Mouse (Mus musculus): ENCODE measurements around the gene Olfr569.

The Olfr569 gene

GRCm38 (mm10) chr7:102890782-102891181 lies at the start of gene Olfr569:
TSS of gene Olfr569 (minus strand) at chr7:102890882.
- 64% methylated on average over 3 of the region's 3 CpGs for WGBS

GRCm38 (mm10) chr7:102927105-102927504 lies 36.4 kb upstream of the Olfr569 start:
- 71% methylated on average over 3 of the region's 3 CpGs for WGBS

DNA sequence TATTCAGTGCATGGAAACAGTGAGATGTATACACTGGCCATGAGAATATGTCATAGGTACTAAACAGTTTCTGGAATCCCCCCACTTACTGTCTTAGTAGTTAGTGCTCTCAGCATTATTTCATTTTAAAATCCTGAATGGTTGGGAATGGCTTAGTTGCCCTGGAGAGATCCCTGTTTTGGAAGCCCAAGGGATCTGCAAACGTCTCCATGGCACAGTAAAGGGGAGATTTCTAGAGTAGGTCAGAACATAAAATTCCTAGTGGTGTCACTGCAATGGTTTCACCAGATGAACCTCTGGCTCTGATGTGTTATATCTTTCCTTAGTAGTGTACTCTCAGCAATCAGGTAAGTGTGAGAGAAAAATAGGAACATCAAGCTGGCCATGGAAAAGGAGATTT lies 33.4 kb upstream of the Olfr569 start, which contains the start of gene Olfr572:
TSS of gene Olfr572 (plus strand) at position 301 of the 400 bp plus-strand sequence.
- 75% methylated on average over 1 of the region's 1 CpGs for WGBS

DNA sequence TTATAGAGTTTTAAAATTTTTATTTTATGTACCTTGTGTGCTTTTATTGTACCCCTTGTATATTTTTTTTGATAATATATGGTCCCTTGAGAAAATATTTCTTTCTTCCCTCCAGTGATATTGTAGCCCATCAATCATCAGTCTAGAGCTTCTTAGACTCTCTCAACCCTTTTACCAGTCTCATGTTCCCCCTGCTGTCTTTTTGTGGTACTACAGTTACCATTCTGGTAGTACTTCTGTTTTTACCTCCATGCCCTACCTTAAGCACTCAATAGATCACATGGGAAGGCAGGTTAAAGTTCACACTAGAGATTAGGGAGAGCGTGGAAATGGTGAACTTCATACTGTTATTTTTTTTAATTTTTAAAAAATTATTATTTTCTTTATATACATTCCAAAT lies 28.9 kb upstream of the Olfr569 start:
- 10% methylated on average over 1 of the region's 1 CpGs for WGBS

- 68% methylated on average over 4 of the region's 4 CpGs for WGBS
Observed at GRCm38 (mm10) chr7:102917032-102917875, 26.6 kb upstream of the Olfr569 start, which contains the start of gene Olfr571. TSS of gene Olfr571 (minus strand) at chr7:102917536.

DNA sequence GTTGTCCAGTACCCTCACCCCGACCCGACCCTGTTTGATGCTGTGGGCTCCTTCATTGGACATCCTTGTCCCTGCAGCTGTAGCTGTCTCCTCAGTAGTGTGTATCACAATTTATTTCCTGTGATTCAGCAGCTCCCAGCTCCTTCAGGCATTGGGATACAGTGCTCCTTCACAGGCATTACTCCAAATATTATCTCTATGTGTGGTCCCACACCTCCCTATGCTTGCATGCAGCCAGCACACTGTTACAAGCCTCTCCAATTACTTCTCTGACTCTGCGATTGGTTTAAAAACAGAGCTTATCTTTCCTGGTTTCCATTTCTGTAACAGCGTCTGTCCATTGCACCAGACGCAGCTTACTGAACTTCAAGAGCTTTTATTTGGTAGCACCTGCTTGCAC lies 25.7 kb upstream of the Olfr569 start:
- WGBS, result 72% methylated on average over 5 of the region's 5 CpGs

GRCm38 (mm10) chr7:102915261-102915660 lies 24.6 kb upstream of the Olfr569 start:
- WGBS, result 35% methylated on average over 1 of the region's 1 CpGs

GRCm38 (mm10) chr7:102876822-102877221 lies 13.9 kb downstream of the Olfr569 start, which contains the start of gene Olfr568:
TSS of gene Olfr568 (plus strand) at chr7:102877122.

GRCm38 (mm10) chr7:102858665-102859064 lies 32.0 kb downstream of the Olfr569 start, which contains the start of gene Olfr566:
TSS of gene Olfr566 (minus strand) at chr7:102858765.
- 79% methylated on average over 1 of the region's 1 CpGs for WGBS
